Mouse (Mus musculus) right cerebral cortex, postnatal 4 days (tissue): ENCODE data around the gene Zfp992.
"Not testable (repeated sequence)": the region's sequence is repeated elsewhere in the genome, so short reads cannot be mapped to it uniquely, and the experiment has no call there.

Source experiments
- DNase-seq: peaks from one replicate; pipeline ENCODE4 v3.0.0-alpha.2; 2022

The Zfp992 gene

DNA sequence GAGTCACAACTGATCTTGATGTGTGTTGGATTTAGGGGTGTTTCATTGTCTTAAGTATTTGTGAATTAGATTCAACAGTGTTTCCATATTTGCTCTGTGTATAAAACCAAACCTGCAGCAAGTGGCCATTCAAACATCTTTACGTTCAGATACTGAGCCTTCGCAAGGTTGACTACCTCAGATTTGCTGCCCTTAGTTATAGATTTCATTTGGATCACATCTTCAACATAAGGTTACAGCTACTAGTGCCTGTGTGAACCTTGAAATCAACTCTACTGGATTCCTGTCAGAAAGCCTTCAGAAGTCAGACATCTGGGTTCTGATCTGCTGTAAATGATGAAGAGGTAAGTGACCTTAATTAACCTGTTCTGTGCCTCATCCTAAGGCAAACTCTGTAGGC, 27.4 kb downstream of the Zfp992 start:
- not testable (repeated sequence) for DNase-seq

- not testable (repeated sequence) for DNase-seq
Measured at GRCm38 (mm10) chr4:146476959-146477358, 28.1 kb downstream of the Zfp992 start.

GRCm38 (mm10) chr4:146480376-146481096, 31.7 kb downstream of the Zfp992 start:
- not testable (repeated sequence) for DNase-seq

DNA sequence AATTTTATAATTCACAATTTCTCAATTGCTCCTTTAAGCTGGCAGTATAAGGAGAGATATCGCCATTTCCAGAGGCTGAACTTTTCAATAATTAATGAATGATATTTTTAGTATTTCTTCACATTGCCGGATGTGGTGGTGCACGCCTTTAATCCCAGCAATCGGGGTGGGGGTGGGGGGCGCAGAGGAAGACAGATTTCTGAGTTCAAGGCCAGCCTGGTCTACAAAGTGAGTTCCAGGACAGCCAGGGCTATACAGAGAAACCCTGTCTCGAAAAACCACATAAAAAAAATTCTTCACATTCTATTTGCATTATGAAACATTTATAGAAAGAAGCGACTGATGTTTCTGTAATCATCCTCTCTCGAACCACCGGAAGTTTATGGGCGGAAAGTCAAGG, 33.7 kb downstream of the Zfp992 start:
- DNase-seq: not testable (repeated sequence)

GRCm38 (mm10) chr4:146483571-146484280, 34.9 kb downstream of the Zfp992 start:
- not testable (repeated sequence) for DNase-seq

- DNase-seq: not testable (repeated sequence)
Measured at GRCm38 (mm10) chr4:146484676-146485075, 35.9 kb downstream of the Zfp992 start.

GRCm38 (mm10) chr4:146485183-146485939, 36.5 kb downstream of the Zfp992 start:
- not testable (repeated sequence) for DNase-seq

GRCm38 (mm10) chr4:146486753-146487152, 37.9 kb downstream of the Zfp992 start:
- DNase-seq: not testable (repeated sequence)

GRCm38 (mm10) chr4:146489196-146489595, 40.4 kb downstream of the Zfp992 start:
- DNase-seq: not testable (repeated sequence)

GRCm38 (mm10) chr4:146491993-146492392, 43.2 kb downstream of the Zfp992 start:
- not testable (repeated sequence) for DNase-seq

- no peak for DNase-seq
Measured at GRCm38 (mm10) chr4:146492439-146492838, 43.6 kb downstream of the Zfp992 start.

- DNase-seq: no peak
Measured at GRCm38 (mm10) chr4:146492851-146493250, 44.0 kb downstream of the Zfp992 start.

- not testable (repeated sequence) for DNase-seq
Measured at GRCm38 (mm10) chr4:146493319-146493907, 44.6 kb downstream of the Zfp992 start.

DNA sequence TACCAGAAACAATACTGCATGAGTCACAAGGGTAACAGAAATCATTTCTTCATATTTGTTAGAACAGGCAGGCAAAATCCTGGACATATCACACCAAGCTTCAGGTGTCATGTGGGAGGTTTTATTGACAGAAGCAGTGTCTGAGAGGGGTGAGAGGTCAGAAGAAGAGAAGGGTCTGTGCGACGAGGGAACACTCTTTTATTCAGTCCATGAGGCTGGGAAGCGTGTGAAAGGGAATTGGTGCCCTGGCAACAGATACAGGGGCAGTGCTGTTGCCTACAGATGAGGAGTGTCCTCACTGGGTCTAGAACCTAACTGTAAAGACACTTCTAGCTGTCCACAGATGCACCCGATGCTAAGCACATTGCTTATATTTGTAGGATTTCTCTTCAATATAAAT, 46.2 kb downstream of the Zfp992 start:
- DNase-seq: no peak

DNA sequence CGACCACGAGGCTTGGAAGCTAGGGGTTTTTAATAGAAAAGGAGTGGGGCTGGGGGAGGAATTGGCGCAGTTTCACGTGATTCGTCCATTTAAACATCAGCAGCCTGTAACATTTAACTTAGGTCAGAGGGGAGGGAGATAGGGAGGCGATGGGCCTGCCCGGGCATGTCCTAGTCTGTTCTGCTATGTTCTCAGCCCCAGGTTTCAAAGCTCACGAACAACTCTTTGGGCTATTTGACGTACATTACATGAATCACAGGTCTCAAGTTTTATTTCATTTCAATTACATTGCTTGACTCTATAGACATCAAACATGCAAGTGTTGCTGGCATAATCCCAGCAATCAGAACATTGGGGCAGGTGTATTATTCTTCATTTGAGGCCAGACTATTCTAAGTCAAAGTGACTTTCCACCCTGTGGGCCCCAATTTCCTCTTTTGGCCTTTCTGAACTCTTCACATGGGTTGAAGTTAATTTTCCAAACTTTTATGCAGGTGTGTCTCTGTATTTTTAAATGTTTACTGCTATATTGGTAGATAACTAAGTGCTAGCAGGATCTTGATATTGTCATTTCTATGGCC, 49.0 kb downstream of the Zfp992 start:
- DNase-seq: not testable (repeated sequence)

- DNase-seq: not testable (repeated sequence)
Measured at GRCm38 (mm10) chr4:146501727-146502126, 52.9 kb downstream of the Zfp992 start, which contains the start of gene Zfp981. Gene Zfp981, plus strand, starts transcription at chr4:146502027.

- DNase-seq: not testable (repeated sequence)
Measured at GRCm38 (mm10) chr4:146509029-146509428, 60.2 kb downstream of the Zfp992 start.

- not testable (repeated sequence) for DNase-seq
Measured at GRCm38 (mm10) chr4:146511871-146512270, 63.0 kb downstream of the Zfp992 start.

DNA sequence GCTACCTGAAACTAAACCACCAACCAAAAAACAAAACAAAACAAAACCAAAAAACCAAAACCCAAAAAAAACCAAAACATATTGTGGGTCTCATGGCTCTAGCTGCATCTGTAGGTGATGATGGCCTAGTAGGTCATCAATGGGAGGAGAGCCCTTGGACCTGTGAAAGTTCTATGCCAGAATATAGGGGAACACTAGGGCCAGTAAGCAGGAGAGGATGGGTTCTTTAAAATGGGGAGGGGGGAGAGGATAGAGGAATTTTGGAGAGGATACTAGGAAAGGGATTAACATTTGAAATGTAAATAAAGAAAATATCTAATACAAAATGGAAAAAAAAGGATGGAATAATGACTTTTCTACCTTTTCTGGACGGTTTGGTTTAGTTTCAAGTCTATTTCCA, 67.7 kb downstream of the Zfp992 start:
- no peak for DNase-seq

DNA sequence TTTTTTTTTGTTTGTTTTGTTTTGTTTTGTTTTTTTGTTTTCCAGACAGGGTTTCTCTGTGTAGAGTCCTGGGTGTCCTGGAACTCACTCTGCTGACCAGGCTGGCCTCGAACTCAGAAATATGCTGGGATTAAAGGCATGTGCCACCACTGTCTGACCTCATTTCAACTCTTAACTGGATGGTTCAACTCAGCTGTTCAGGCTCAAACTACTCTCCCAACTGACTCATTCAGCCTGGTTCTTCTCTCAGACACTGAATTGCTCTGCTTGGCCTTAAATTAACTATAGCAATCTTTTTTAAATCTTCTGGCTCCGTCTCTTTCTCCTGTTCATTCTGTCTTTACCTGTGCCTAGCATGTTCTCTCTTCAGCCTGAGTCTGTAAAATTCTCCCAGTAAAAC, 68.3 kb downstream of the Zfp992 start:
- not testable (repeated sequence) for DNase-seq
